Mouse (Mus musculus): ENCODE data around the gene Vmn1r200. TPM values are rescaled to one million over a fixed set of nuclear protein-coding genes. Genes with fewer than 3 reads are reported as not detected.
A peak's percentile ranks its signal among the peaks of the same experiment; 100 is the strongest.
"Not testable (repeated sequence)": the region's sequence is repeated elsewhere in the genome, so short reads cannot be mapped to it uniquely, and the experiment has no call there.

Vmn1r200 gene
- polyA plus RNA-seq (2012; rRNA removed), result not detected in 2 replicates

DNA sequence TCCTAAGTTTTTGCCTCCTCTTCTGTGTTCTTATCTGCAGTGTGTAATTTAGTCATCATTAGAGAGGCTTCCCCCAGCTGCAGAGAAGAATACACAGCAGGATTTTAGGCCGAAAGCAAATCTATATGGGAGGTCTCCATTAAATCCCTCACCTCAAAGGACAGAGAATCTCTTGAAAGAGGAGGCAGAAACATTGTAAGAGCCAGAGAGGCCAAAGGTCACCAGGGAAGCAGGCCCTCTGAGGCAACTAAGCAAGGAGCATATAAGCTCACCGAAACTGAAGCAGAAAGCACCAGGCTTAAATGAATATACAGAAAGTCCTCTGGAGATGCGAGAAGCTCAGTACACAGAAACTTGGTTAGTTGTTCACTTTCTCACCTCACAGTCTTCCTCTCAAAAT lies at the start of gene Vmn1r200:
Gene Vmn1r200, plus strand, starts transcription at position 301 of the 400 bp plus-strand sequence.
- TF ChIP-seq CTCF (IDR thresholded peaks at IDR 0.05; ENCODE audit: extremely low read depth, insufficient read length, insufficient replicate concordance, low read depth, low read length), result no peak
- no peak for TF ChIP-seq POLR2A (IDR thresholded peaks at IDR 0.05; ENCODE audit: low read depth, low read length)
- no peak within 1 kb of the TSS for H3K27ac ChIP-seq (ENCODE audit: insufficient read depth, low read depth, low read length)
- H3K36me3 ChIP-seq (ENCODE audit: control insufficient read depth, insufficient read depth, low read length), result no peaks in the 10 kb centered on the region
- WGBS, result 71% methylated on average over 3 of the region's 3 CpGs
- no peak within 1 kb of the TSS for H3K4me3 ChIP-seq (ENCODE audit: low read depth, low read length)
- H3K27me3 ChIP-seq (ENCODE audit: control insufficient read depth, insufficient read depth, low read length), result no peaks in the 10 kb centered on the region
- peaks cover 2% of the 10 kb centered on the region; the same call in 1 of the 2 replicates for H3K4me1 ChIP-seq (ENCODE audit: control insufficient read depth, insufficient read depth, insufficient read length, low read length)

DNA sequence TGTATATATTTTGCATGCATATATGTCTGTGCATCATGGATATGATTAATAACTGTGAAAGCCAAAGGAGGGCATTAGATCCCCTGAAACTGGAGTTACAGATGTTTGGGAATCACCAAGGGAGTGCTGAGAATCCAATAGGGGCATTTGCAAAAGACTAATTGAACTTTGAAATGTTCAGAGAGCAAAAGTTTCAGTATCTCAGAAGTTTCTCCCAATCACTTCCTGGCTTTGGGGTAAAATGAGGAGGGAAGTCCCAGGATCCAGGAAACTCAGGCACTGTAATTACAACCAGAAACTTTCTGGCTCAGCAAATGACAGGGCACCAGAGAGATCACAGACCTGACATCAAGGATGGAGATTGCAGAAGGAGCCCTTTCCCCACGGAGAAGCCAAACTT lies 40.1 kb upstream of the Vmn1r200 start, which contains the start of gene Vmn1r198:
Gene Vmn1r198, plus strand, starts transcription at position 301 of the 400 bp plus-strand sequence.
- H3K36me3 ChIP-seq (ENCODE audit: control insufficient read depth, insufficient read depth, low read length), result no peaks in the 10 kb centered on the region
- 38% methylated on average over 1 of the region's 1 CpGs for WGBS
- peak within 1 kb of the TSS; percentile 32 for H3K27ac ChIP-seq (ENCODE audit: insufficient read depth, low read depth, low read length)
- TF ChIP-seq POLR2A (IDR thresholded peaks at IDR 0.05; ENCODE audit: low read depth, low read length), result no peak
- no peak for TF ChIP-seq CTCF (IDR thresholded peaks at IDR 0.05; ENCODE audit: extremely low read depth, insufficient read length, insufficient replicate concordance, low read depth, low read length)
- H3K4me3 ChIP-seq (ENCODE audit: low read depth, low read length), result no peak within 1 kb of the TSS
- no peaks in the 10 kb centered on the region for H3K27me3 ChIP-seq (ENCODE audit: control insufficient read depth, insufficient read depth, low read length)
- H3K4me1 ChIP-seq (ENCODE audit: control insufficient read depth, insufficient read depth, insufficient read length, low read length), result peaks cover 7% of the 10 kb centered on the region; the same call in 1 of the 2 replicates

DNA sequence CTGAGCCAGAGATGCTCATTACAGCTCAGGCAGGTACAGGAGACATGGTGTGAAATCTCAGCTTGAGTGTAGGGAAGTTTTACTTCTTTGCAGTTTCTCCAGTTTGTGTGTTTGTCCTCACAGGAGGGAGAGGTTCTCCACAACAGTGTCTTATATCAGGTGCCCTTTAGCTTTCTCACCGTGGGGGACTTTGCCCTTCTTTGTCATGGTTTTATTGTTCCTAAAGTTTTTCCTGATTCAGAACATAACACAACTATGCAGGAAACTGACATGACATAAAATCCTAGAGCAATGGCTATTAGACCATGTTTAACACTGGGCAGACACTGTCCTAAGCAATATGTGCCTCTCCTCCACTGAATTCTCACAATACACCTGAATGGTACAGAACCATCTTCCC lies 39.4 kb upstream of the Vmn1r200 start:
- WGBS, result 22% methylated on average over 1 of the region's 1 CpGs
- Histone ChIP-seq H3K36me3 (ENCODE audit: control insufficient read depth, insufficient read depth, low read length) (no peaks in the 10 kb centered on the region), H3K27me3 (ENCODE audit: control insufficient read depth, insufficient read depth, low read length) (no peaks in the 10 kb centered on the region), H3K27ac (ENCODE audit: insufficient read depth, low read depth, low read length) (peak overlapping the region; percentile 32), H3K4me1 (ENCODE audit: control insufficient read depth, insufficient read depth, insufficient read length, low read length) (peaks cover 7% of the 10 kb centered on the region; the same call in 1 of the 2 replicates), H3K4me3 (ENCODE audit: low read depth, low read length) (no peak overlapping the region)
- TF ChIP-seq POLR2A (IDR thresholded peaks at IDR 0.05; ENCODE audit: low read depth, low read length) (no peak), CTCF (IDR thresholded peaks at IDR 0.05; ENCODE audit: extremely low read depth, insufficient read length, insufficient replicate concordance, low read depth, low read length) (no peak)

DNA sequence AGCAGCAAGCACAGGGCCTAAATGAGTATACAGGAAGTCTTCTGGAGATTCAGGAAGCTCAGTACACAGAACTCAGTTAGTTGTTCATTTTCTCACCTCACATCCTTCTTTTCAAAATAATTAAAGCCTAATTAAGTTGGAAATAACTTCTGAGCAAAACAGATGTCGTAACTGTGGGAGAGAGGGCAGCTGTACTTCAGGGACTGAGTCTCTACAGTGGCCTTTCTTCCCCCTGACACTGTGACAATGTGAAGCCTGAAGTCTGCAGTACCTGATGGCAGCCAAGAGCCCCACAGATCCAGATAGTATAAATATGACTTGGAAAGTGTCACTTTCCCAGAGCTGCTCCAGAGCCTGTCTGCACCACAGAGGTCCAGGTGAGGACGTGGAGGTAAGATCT lies 10.7 kb upstream of the Vmn1r200 start, which contains the start of gene Vmn1r199:
Gene Vmn1r199, plus strand, starts transcription at position 301 of the 400 bp plus-strand sequence.
- TF ChIP-seq POLR2A (IDR thresholded peaks at IDR 0.05; ENCODE audit: low read depth, low read length) (no peak), CTCF (IDR thresholded peaks at IDR 0.05; ENCODE audit: extremely low read depth, insufficient read length, insufficient replicate concordance, low read depth, low read length) (no peak)
- H3K4me3 ChIP-seq (ENCODE audit: low read depth, low read length), result no peak within 1 kb of the TSS
- WGBS, result 75% methylated on average over 2 of the region's 2 CpGs
- H3K4me1 ChIP-seq (ENCODE audit: control insufficient read depth, insufficient read depth, insufficient read length, low read length), result no peaks in the 10 kb centered on the region
- H3K27ac ChIP-seq (ENCODE audit: insufficient read depth, low read depth, low read length), result no peak within 1 kb of the TSS
- no peaks in the 10 kb centered on the region for H3K27me3 ChIP-seq (ENCODE audit: control insufficient read depth, insufficient read depth, low read length)
- no peaks in the 10 kb centered on the region for H3K36me3 ChIP-seq (ENCODE audit: control insufficient read depth, insufficient read depth, low read length)

GRCm38 (mm10) chr13:22381128-22381527 lies 9.0 kb upstream of the Vmn1r200 start:
- not testable (repeated sequence) for H3K27me3 ChIP-seq (ENCODE audit: control insufficient read depth, insufficient read depth, low read length); H3K36me3 ChIP-seq (ENCODE audit: control insufficient read depth, insufficient read depth, low read length); H3K4me1 ChIP-seq (ENCODE audit: control insufficient read depth, insufficient read depth, insufficient read length, low read length); H3K27ac ChIP-seq (ENCODE audit: insufficient read depth, low read depth, low read length); H3K4me3 ChIP-seq (ENCODE audit: low read depth, low read length)
- 65% methylated on average over 3 of the region's 3 CpGs for WGBS

DNA sequence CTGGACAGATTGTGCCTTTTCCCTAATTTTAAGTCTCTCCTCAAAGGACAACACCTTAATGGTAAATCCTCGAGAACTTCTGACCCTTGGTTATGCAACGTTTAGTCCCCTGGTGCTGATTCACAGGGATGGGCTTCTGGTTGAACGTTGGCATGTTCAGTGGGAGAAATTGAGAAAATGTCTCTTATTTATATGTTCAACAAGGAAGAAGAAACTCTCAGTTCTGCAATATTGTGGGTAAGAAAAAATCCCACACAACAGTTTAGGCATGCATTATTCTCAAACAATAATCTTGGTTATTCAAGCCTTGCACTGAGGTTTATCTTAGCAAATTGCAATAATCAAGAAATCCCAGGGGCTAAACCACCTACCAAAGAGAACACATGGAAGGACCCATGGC lies 6.8 kb upstream of the Vmn1r200 start:
- Histone ChIP-seq H3K27ac (ENCODE audit: insufficient read depth, low read depth, low read length) (no peak overlapping the region), H3K36me3 (ENCODE audit: control insufficient read depth, insufficient read depth, low read length) (no peaks in the 10 kb centered on the region), H3K27me3 (ENCODE audit: control insufficient read depth, insufficient read depth, low read length) (no peaks in the 10 kb centered on the region), H3K4me3 (ENCODE audit: low read depth, low read length) (no peak overlapping the region), H3K4me1 (ENCODE audit: control insufficient read depth, insufficient read depth, insufficient read length, low read length) (peaks cover 2% of the 10 kb centered on the region; the same call in 1 of the 2 replicates)
- 77% methylated on average over 3 of the region's 3 CpGs for WGBS
- no peak for TF ChIP-seq POLR2A (IDR thresholded peaks at IDR 0.05; ENCODE audit: low read depth, low read length)
- TF ChIP-seq CTCF (IDR thresholded peaks at IDR 0.05; ENCODE audit: extremely low read depth, insufficient read length, insufficient replicate concordance, low read depth, low read length), result no peak

- Histone ChIP-seq H3K27me3 (ENCODE audit: control insufficient read depth, insufficient read depth, low read length) (no peaks in the 10 kb centered on the region), H3K36me3 (ENCODE audit: control insufficient read depth, insufficient read depth, low read length) (no peaks in the 10 kb centered on the region), H3K27ac (ENCODE audit: insufficient read depth, low read depth, low read length) (no peak overlapping the region), H3K4me3 (ENCODE audit: low read depth, low read length) (no peak overlapping the region), H3K4me1 (ENCODE audit: control insufficient read depth, insufficient read depth, insufficient read length, low read length) (peaks cover 2% of the 10 kb centered on the region; the same call in 1 of the 2 replicates)
- TF ChIP-seq CTCF (IDR thresholded peaks at IDR 0.05; ENCODE audit: extremely low read depth, insufficient read length, insufficient replicate concordance, low read depth, low read length) (no peak), POLR2A (IDR thresholded peaks at IDR 0.05; ENCODE audit: low read depth, low read length) (no peak)
- 33% methylated on average over 1 of the region's 1 CpGs for WGBS
These were observed 3.1 kb upstream of the Vmn1r200 start for GRCm38 (mm10) chr13:22387050-22387449.

Data from small intestine, adult 2 months (tissue).